Mouse (Mus musculus) erythroblast, embryonic 14.5 days (primary cell): ENCODE data around the gene Agmo.

ENCODE experiments used
- GATA1 ChIP-seq: IDR thresholded peaks from 2 replicates; pipeline ENCODE4 v1.6.1; 2012; ENCODE audit warnings: low read length, inconsistent platforms, mixed read lengths
- TAL1 ChIP-seq: IDR thresholded peaks from 3 replicates; pipeline ENCODE4 v1.6.1; 2012; ENCODE audit warnings: low read length, inconsistent platforms, mixed read lengths

- TF ChIP-seq GATA1 (no peak), TAL1 (no peak)
Observed at GRCm38 (mm10) chr12:37334987-37335386, 93.5 kb downstream of the Agmo start.
